Mouse (Mus musculus) small intestine, adult 2 months (tissue): ENCODE results near the gene Gfod2.

Experiments
- CTCF ChIP-seq: fragments of 200-500 bp; IDR thresholded peaks from 2 replicates; pipeline ENCODE4 v1.5.1; 2012; ENCODE audit warnings: low read depth, mild to moderate bottlenecking, control low read depth, inconsistent platforms, low read length, moderate library complexity, mixed read lengths; ENCODE audit not compliant: insufficient replicate concordance, insufficient read length; ENCODE audit errors: extremely low read depth
- POLR2A ChIP-seq: fragments of 200-500 bp; IDR thresholded peaks from 2 replicates; pipeline ENCODE4 v1.6.1; 2012; ENCODE audit warnings: low read depth, mild to moderate bottlenecking, control low read depth, inconsistent platforms, low read length, moderate library complexity

DNA sequence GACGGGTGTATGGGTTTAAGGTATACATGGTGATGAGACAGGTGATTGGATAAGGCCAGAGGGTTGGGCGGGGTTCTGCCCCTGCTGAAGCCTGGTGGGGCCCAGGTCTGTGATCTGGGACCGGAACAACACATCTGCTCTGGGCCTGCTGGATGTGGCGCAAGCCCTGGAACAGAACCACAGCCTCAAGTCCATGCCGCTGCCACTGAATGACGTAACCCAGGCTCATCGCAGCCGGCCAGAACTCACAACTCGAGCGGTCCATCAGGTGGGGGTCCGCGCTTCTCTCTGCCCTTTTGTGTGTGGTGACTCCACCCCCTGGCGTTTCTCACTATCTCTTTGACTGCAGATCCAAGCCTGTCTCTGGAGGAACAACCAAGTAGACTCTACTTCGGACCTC lies 67.5 kb downstream of the Gfod2 start:
- TF ChIP-seq CTCF (no peak), POLR2A (no peak)
